Mouse (Mus musculus) heart, embryonic 10.5 days (tissue): ENCODE measurements around the gene Gsta1. TPM values are rescaled to one million over a fixed set of nuclear protein-coding genes. Genes with fewer than 3 reads are reported as not detected.
A peak's percentile ranks its signal among the peaks of the same experiment; 100 is the strongest.
"Not testable (repeated sequence)": the region's sequence is repeated elsewhere in the genome, so short reads cannot be mapped to it uniquely, and the experiment has no call there.

Source experiments
- DNase-seq: peaks from one replicate; pipeline ENCODE4 v3.0.0-alpha.2; 2017; ENCODE audit warnings: low spot score
- H3K27ac ChIP-seq: fragments of 300-500 bp; sonication (generic); 2 replicates; pipeline ENCODE4 v1.5.1; 2016; ENCODE audit warnings: mild to moderate bottlenecking
- H3K27me3 ChIP-seq: fragments of 300-500 bp; sonication (generic); 2 replicates; pipeline ENCODE4 v1.6.1; 2016; ENCODE audit warnings: mild to moderate bottlenecking; ENCODE audit not compliant: poor library complexity, insufficient read depth, severe bottlenecking
- H3K36me3 ChIP-seq: fragments of 300-500 bp; sonication (generic); 2 replicates; pipeline ENCODE4 v1.6.1; 2016; ENCODE audit warnings: mild to moderate bottlenecking, moderate library complexity
- H3K4me1 ChIP-seq: fragments of 300-500 bp; sonication (generic); 2 replicates; pipeline ENCODE4 v1.6.1; 2016; ENCODE audit warnings: mild to moderate bottlenecking
- H3K4me3 ChIP-seq: fragments of 300-500 bp; sonication (generic); 2 replicates; pipeline ENCODE4 v1.5.1; 2016; ENCODE audit warnings: mild to moderate bottlenecking, moderate library complexity
- H3K9me3 ChIP-seq: fragments of 300-500 bp; sonication (generic); 2 replicates; pipeline ENCODE4 v1.6.1; 2016; ENCODE audit warnings: mild to moderate bottlenecking, moderate library complexity
- WGBS: fragments of 180-500 bp; shearing (Covaris S2); methylation state at CpG from one replicate; pipeline ENCODE4 v1.1.7; 2016; 5-methylcytosine and 5-hydroxymethylcytosine counted together
- polyA plus RNA-seq: library from polyadenylated mRNA; unstranded; fragments of >200 nt; fragmentation: Nextera tagmentation; extraction: Ambion mirVana; gene quantifications from 2 replicates; pipeline ENCODE4 v1.2.1, GENCODE M21; 2016

Gene Gsta1
- not detected in 2 replicates for polyA plus RNA-seq

DNA sequence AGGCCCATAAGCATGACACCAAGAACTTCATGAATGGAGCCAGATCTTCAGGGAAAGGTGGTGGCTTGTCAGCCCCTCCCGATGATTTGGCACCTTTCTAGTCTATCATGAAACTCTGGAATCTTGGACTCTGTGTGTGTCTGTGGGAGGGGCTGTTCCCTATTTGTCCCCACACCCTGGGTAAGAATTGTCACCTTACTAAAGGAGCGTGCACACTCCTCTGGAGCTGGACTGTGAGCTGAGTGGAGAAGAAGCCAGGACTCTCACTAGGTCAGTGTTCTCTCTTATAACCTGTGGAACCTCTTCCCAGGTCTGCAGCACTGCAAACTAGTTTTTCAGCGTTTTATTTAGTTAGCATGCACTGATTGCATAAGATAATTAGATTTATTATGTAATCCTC is at the start of gene Gsta1:
Gene Gsta1, plus strand, starts transcription at position 196 of the 400 bp plus-strand sequence.
- DNase-seq, result not testable (repeated sequence)
- WGBS, result 83% methylated on average over 3 of the region's 3 CpGs

DNA sequence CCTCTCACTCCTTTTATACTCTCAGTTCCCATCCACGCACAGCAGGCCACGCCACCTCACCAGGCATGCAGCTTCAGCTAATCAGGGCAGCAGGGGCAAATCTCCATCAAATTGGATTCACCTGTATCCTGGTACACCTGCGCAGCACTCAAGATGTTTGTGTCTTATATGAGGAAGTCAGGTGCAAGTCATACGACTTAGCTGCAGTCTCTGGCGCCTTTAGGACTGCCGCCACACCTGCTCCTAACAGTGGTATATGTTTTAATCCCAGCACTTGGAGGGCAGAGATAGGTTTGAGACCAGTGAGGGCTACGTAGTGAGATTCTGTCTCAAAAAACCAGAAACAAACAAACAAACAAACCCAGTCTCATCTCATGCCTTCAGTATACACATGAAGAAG is 48.0 kb upstream of the Gsta1 start, which contains the start of gene Gsta4:
Gene Gsta4, plus strand, starts transcription at position 301 of the 400 bp plus-strand sequence.
- WGBS, result 85% methylated on average over 4 of the region's 7 CpGs

More for the DNA sequence above, at the start of gene Gsta1:
- not testable (repeated sequence) for H3K4me3 ChIP-seq, H3K27ac ChIP-seq, H3K4me1 ChIP-seq, H3K27me3 ChIP-seq, H3K9me3 ChIP-seq, H3K36me3 ChIP-seq

DNA sequence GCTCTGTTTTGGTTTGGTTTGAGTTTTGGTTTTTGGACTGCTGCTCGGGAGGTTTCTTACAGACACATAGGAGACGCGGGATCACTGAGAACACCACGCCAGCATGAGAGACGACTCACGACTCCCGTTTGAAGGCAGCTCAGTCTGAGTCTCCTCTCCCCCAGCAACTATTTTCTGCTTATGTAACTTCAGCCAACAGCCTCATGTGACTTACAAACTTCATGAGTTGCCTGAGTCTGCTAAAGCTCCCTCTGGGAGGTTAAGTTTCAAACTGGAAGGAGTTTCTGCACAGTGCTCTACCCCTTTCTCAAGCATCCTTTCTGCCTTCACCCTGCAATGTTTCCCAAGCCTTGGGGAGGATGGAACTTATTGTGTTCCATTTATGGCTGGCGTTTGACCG is 44.8 kb upstream of the Gsta1 start:
- H3K9me3 ChIP-seq, result no peaks in the 10 kb centered on the region
- no peak for DNase-seq
- H3K27ac ChIP-seq, result no peak overlapping the region
- no peaks in the 10 kb centered on the region for H3K27me3 ChIP-seq
- no peaks in the 10 kb centered on the region for H3K36me3 ChIP-seq
- no peak overlapping the region for H3K4me3 ChIP-seq
- peaks cover 9% of the 10 kb centered on the region; the same call in 1 of the 2 replicates for H3K4me1 ChIP-seq
- 89% methylated on average over 9 of the region's 9 CpGs for WGBS

More for the DNA sequence above, 48.0 kb upstream of the Gsta1 start, which contains the start of gene Gsta4:
- DNase-seq, H3K9me3 ChIP-seq, H3K4me1 ChIP-seq, H3K4me3 ChIP-seq, H3K27ac ChIP-seq, H3K36me3 ChIP-seq, H3K27me3 ChIP-seq: not testable (repeated sequence)

DNA sequence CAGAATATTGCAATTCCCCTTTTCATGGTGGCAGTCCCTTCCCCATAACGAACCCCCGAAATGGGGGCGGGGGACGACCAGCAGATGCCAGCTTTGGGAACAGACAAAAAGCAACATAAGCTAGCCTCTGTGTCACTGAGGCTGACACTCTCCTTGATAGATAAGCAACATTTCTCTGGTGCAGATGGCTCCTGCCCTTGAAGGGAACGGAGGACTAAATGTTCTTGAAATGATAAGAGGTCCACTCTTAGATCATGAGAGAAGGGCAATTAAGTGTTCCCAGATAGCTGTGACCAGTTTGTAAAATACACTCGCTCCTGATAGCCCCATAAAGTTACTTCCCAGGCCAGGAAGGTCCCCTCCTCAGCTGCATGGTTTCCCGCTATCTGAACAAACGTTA is 41.5 kb upstream of the Gsta1 start:
- H3K4me3 ChIP-seq, result no peak overlapping the region
- H3K4me1 ChIP-seq, result peaks cover 26% of the 10 kb centered on the region
- no peaks in the 10 kb centered on the region for H3K36me3 ChIP-seq
- no peaks in the 10 kb centered on the region for H3K9me3 ChIP-seq
- H3K27me3 ChIP-seq, result no peaks in the 10 kb centered on the region
- no peak overlapping the region for H3K27ac ChIP-seq
- no peak for DNase-seq
- 54% methylated on average over 8 of the region's 8 CpGs for whole genome bisulfite sequencing

DNA sequence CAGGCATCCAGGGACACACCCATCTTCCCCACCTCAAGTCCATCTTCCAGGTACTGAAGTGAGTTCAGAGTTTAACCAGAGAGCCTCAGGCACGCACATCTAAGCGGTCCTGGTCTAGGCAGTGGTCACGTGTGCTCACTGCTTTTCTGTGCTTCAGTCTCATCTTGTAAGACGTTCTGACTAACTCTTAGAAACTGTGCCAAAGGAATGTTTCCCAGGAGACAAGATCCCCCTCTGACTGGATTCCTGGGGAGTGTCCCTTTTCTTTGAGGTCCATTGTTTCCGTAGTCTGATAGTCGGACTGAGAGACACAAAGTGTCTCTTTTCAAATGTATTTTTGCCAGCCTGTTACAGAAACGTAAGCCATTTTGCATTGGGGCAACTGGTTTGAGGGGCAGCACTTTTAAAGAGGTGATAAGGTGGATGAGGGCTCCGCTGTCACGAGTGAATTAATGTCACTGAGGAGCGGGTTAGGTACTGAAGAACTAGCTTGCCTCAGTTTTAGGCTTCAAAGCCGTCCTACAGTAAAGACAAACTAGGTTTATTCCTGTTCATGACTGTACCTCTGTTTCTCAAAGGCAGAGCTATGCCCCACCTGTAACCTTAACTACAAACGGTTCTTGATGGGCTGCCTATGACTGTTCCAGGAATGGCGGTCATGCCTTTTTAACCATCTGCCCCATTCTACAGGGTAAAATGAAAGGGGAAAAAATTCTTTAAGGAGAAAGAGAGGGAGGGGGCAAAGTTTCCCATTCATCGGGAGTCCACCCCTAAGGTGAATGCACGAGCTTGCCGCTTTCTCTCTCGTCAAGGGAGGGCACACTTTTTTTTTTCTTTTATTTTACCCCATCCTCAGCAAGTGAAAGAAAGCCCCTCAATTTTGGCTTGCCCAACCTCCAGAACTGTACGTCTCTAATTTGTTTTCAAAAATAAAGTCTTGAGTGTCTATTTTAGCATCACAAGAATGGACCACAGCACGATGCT is 39.5 kb upstream of the Gsta1 start:
- DNase-seq, result no peak

DNA sequence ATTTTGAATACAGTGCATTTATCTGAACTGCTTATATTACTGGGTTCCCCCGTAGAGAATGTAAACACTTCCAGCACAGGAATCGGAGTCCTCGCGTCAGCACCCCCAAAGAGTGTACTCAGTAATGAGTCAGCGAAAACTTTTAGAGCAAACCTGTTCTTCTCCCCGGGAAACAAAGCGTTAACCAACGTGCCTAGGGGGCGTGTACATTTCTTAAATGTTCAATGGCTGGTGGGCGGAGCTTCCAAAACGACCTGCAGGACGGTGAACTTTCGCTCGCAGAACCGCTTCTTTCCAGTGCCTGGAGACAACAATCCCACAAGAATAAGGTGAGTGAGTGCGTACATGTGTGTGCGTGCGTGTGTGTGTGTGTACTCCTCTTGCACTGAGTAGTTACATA is 38.7 kb upstream of the Gsta1 start:
- Histone ChIP-seq H3K36me3 (no peaks in the 10 kb centered on the region), H3K4me1 (peaks cover 29% of the 10 kb centered on the region), H3K9me3 (no peaks in the 10 kb centered on the region), H3K27ac (peak overlapping the region; percentile 76), H3K4me3 (peak overlapping the region; percentile 61), H3K27me3 (no peaks in the 10 kb centered on the region)
- DNase-seq, result peak; percentile 92
- WGBS, result under 1% methylated on average over 18 of the region's 18 CpGs

More for the DNA sequence above, 39.5 kb upstream of the Gsta1 start:
- 3% methylated on average over 19 of the region's 19 CpGs for WGBS
- peak overlapping the region; percentile 61 for H3K4me3 ChIP-seq
- H3K27ac ChIP-seq, result peak overlapping the region; percentile 76
- no peaks in the 10 kb centered on the region for H3K27me3 ChIP-seq
- no peaks in the 10 kb centered on the region for H3K9me3 ChIP-seq
- no peaks in the 10 kb centered on the region for H3K36me3 ChIP-seq
- H3K4me1 ChIP-seq, result peaks cover 29% of the 10 kb centered on the region

DNA sequence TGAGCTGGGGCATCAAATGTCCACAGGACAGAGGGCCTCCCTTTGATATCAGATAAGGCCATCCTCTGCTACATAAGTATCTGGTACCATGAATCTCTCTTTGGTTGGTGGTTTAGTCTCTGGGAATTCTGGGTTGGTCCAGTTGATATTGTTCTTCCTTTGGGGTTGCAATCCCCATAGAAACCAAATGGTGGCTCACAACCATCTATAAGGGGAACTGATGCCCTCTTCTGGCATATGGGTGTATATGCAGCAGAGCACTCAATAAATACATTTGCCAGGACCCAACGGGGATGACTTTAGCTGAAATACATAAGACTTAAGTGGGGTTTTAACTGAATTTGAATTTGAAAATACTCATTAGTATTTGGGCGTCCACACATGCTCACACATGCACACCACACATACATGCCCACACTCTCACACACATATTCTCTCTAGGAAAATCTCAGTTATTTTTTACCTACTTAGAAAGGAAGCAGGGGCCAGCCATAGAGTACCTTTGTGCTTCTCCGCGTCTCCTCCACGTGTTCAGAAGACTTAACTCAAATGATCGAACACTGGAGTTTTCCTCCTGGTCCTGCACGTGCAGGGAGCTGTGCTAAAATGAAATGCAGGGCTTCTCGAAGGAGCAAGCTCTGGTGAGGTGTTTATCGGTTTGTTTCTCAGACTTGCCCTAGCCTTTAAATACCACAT is 36.4 kb upstream of the Gsta1 start:
- H3K27ac ChIP-seq, result no peak overlapping the region

DNA sequence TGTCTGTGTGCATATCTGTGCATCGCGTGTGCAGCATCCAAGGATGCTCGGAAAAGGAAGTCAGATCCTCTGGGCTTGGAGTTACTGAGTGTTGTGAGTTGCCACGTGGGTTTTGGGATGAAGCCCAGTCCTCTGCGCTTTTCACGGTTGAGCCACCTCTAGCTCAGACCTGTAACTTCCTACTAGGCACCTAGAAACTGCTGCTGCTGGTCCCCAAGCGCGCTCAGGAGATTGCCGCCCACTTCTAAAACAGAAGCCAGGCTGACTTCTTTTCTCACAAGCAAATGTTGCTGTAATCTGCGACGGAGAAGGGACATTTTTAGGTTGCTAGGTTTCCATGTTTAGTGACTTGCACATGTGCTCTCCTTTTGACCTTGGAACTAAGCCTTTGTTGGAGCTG is 35.4 kb upstream of the Gsta1 start:
- WGBS, result 86% methylated on average over 11 of the region's 11 CpGs
- H3K9me3 ChIP-seq, result no peaks in the 10 kb centered on the region
- no peaks in the 10 kb centered on the region for H3K27me3 ChIP-seq
- 0 out of 2 replicates have a peak, but pooled peaks cover 2% of the 10 kb centered on the region for H3K36me3 ChIP-seq
- H3K4me1 ChIP-seq, result peaks cover 23% of the 10 kb centered on the region
- H3K4me3 ChIP-seq, result no peak overlapping the region
- H3K27ac ChIP-seq, result no peak overlapping the region
- no peak for DNase-seq

More for the DNA sequence above, 36.4 kb upstream of the Gsta1 start:
- H3K4me1 ChIP-seq, result peaks cover 23% of the 10 kb centered on the region
- no peaks in the 10 kb centered on the region for H3K9me3 ChIP-seq
- H3K4me3 ChIP-seq, result no peak overlapping the region
- peak; percentile 79 for DNase-seq
- H3K27me3 ChIP-seq, result no peaks in the 10 kb centered on the region
- 50% methylated on average over 9 of the region's 9 CpGs for WGBS
- 0 out of 2 replicates have a peak, but pooled peaks cover 2% of the 10 kb centered on the region for H3K36me3 ChIP-seq

DNA sequence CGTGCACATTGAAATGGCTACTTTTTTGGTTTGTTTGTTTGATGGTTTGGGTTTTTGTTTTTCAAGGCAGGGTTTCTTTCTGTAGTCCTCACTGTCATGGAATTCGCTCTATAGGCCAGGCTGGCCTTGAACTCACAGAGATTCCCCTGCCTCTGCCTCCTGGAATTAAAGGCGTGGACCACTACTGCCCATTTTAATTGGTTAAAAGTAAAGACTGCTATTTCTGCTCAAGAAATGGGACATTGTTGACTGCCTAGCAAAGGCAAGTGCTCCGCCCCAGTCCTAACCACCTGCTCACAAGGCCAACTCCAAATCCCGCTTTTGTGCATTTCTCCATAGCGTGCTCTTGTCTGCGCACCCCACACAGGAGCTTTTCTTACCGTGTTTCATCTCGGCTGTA is 32.7 kb upstream of the Gsta1 start:
- WGBS, result 95% methylated on average over 9 of the region's 9 CpGs
- no peaks in the 10 kb centered on the region for H3K9me3 ChIP-seq

DNA sequence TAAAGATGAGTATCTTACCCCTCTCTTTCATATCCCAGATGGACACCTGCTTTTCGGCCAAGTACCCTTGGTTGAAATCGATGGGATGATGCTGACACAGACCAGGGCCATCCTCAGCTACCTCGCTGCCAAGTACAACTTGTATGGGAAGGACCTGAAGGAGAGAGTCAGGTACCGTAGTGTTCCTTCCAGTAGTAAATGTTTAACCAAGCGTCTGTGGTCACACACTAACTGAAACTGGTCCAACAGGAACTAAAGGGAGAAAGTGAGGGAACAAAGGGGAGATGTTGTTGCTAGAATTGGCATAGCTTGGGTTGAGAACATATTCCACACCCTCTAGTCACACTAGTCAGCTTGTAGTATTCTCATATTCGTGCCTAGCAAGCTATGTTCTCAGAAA is 26.3 kb upstream of the Gsta1 start:
- H3K9me3 ChIP-seq, result no peaks in the 10 kb centered on the region
- no peak overlapping the region for H3K4me3 ChIP-seq
- no peak overlapping the region for H3K27ac ChIP-seq
- peak; percentile 14 for DNase-seq
- H3K36me3 ChIP-seq, result peaks cover 39% of the 10 kb centered on the region
- 84% methylated on average over 6 of the region's 6 CpGs for WGBS
- no peaks in the 10 kb centered on the region for H3K27me3 ChIP-seq
- H3K4me1 ChIP-seq, result no peaks in the 10 kb centered on the region

More for the DNA sequence above, 32.7 kb upstream of the Gsta1 start:
- peaks cover 12% of the 10 kb centered on the region for H3K36me3 ChIP-seq
- no peaks in the 10 kb centered on the region for H3K27me3 ChIP-seq
- H3K4me3 ChIP-seq, result no peak overlapping the region
- peaks cover 9% of the 10 kb centered on the region for H3K4me1 ChIP-seq
- H3K27ac ChIP-seq, result no peak overlapping the region
- no peak for DNase-seq

DNA sequence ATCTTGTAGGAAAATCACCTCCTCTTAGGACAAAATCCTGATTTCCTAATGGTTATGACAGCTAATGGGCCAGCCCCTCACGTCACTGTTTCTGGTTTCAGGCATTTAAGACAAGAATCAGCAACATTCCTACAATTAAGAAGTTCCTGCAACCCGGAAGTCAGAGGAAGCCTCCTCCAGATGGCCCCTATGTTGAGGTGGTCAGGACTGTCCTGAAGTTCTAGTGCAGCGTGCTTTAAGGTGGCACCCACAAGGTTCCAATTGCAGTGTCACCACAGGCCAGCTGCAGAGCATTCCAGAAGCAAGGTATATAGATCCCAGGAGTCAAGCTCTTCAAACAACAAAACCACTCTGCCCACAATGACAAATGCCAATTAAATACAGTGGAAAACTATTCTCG is 21.5 kb upstream of the Gsta1 start:
- peaks cover 18% of the 10 kb centered on the region for H3K4me1 ChIP-seq
- no peak overlapping the region for H3K27ac ChIP-seq
- 41% methylated on average over 4 of the region's 4 CpGs for WGBS
- H3K27me3 ChIP-seq, result no peaks in the 10 kb centered on the region
- no peak overlapping the region for H3K4me3 ChIP-seq
- no peaks in the 10 kb centered on the region for H3K9me3 ChIP-seq
- peak; percentile 65 for DNase-seq
- H3K36me3 ChIP-seq, result peaks cover 46% of the 10 kb centered on the region

DNA sequence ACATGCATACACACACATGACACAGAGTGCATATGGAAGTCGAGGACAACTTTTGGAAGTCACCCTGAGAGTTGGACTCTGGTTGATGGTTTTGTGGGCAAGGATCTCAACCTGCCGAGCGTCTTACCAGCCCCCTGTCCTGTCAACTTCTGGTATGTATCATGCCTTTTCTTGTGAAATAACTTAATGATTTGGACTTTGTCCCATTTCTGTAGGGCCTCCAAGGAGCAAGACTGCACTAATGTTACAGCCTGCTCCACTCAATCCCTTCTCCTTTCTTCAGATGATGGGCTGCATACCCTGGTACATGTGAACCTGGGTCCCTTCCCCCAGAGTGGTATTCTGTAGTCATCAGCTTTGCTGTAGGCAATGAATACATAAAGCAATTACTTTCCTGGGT is 20.4 kb upstream of the Gsta1 start:
- Histone ChIP-seq H3K36me3 (peaks cover 36% of the 10 kb centered on the region), H3K4me3 (no peak overlapping the region), H3K4me1 (peaks cover 18% of the 10 kb centered on the region), H3K9me3 (no peaks in the 10 kb centered on the region), H3K27me3 (no peaks in the 10 kb centered on the region), H3K27ac (no peak overlapping the region)
- DNase-seq, result peak; percentile 39
- 94% methylated on average over 3 of the region's 3 CpGs for WGBS

DNA sequence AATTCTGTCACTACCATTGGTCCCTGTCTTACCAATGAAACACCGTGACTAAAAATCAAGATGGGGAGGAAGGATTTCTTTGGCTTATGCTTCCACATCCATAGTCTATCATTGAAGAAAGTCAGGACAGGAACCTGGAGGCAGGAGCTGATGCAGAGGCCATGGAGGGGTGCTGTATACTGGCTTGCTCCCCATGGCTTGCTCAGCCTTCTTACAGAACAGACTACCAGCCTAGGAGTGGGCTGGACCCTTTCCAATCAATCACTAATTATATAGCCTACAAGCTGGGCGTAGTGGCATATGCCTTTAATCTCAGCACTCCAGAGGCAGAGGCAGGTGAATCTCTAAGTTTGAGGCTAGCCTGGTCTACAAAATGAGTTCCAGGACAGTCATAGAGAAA is 19.6 kb upstream of the Gsta1 start:
- peaks cover 29% of the 10 kb centered on the region for H3K36me3 ChIP-seq
- no peak overlapping the region for H3K4me3 ChIP-seq
- H3K9me3 ChIP-seq, result no peaks in the 10 kb centered on the region
- no peak overlapping the region for H3K27ac ChIP-seq
- peaks cover 18% of the 10 kb centered on the region for H3K4me1 ChIP-seq
- peak; percentile 72 for DNase-seq
- H3K27me3 ChIP-seq, result no peaks in the 10 kb centered on the region
- WGBS, result 98% methylated on average over 2 of the region's 2 CpGs
